Mouse (Mus musculus) megakaryocyte-erythroid progenitor cell, adult 5-6 weeks (primary cell): ENCODE measurements around the gene Alpk1. TPM values are rescaled to one million over a fixed set of nuclear protein-coding genes. Genes with fewer than 3 reads are reported as not detected.

Source experiments
- ATAC-seq: replicated peaks from 2 replicates; pipeline ENCODE4 v1.8.0; 2016; ENCODE audit warnings: mild to moderate bottlenecking, inconsistent platforms; ENCODE audit not compliant: severe bottlenecking, poor library complexity, low FRiP score, low TSS enrichment
- total RNA-seq, 2 experiments: library from RNA; stranded (forward) in 1 of 2; stranded (reverse) in 1 of 2; fragments of 200-1000, 215-1000 nt in 1 of 2; fragments of >200 nt in 1 of 2; fragmentation: Nextera tagmentation in 1 of 2; gene quantifications; 2 replicates each; pipeline ENCODE4 v1.2.3; 2014 to 2017

Alpk1 gene
- total RNA-seq, 2 experiments from 2014 or later = 3.7 to 5.7 TPM

GRCm38 (mm10) chr3:127706445-127707088 is 73.8 kb downstream of the Alpk1 start:
- ATAC-seq = no peak

- ATAC-seq = no peak
Measured at GRCm38 (mm10) chr3:127705515-127706444, 74.5 kb downstream of the Alpk1 start.

GRCm38 (mm10) chr3:127705139-127705514 is 75.2 kb downstream of the Alpk1 start:
- no peak; the same call in 1 of the 2 replicates for ATAC-seq

GRCm38 (mm10) chr3:127701196-127701825 is 79.0 kb downstream of the Alpk1 start:
- no peak for ATAC-seq

GRCm38 (mm10) chr3:127698636-127699035 is 81.7 kb downstream of the Alpk1 start:
- ATAC-seq = no peak

- ATAC-seq = no peak
Measured at GRCm38 (mm10) chr3:127696541-127696940, 83.8 kb downstream of the Alpk1 start.

GRCm38 (mm10) chr3:127694802-127695771 is 85.2 kb downstream of the Alpk1 start:
- ATAC-seq = no peak

GRCm38 (mm10) chr3:127691230-127691629 is 89.1 kb downstream of the Alpk1 start:
- no peak for ATAC-seq

GRCm38 (mm10) chr3:127679703-127680102 is 100.6 kb downstream of the Alpk1 start:
- ATAC-seq = no peak

GRCm38 (mm10) chr3:127661646-127662531 is 118.4 kb downstream of the Alpk1 start:
- no peak for ATAC-seq

- no peak for ATAC-seq
Measured at GRCm38 (mm10) chr3:127660712-127661111, 119.6 kb downstream of the Alpk1 start.

- no peak for ATAC-seq
Measured at GRCm38 (mm10) chr3:127651742-127652653, 128.3 kb downstream of the Alpk1 start.

GRCm38 (mm10) chr3:127646156-127646825 is 134.0 kb downstream of the Alpk1 start:
- no peak for ATAC-seq

GRCm38 (mm10) chr3:127642211-127642610 is 138.1 kb downstream of the Alpk1 start:
- no peak for ATAC-seq

GRCm38 (mm10) chr3:127640762-127641700 is 139.3 kb downstream of the Alpk1 start:
- no peak for ATAC-seq
